Mouse (Mus musculus) spleen, adult 2 months (tissue): Measurements from ENCODE around the gene Aen. TPM values are rescaled to one million over a fixed set of nuclear protein-coding genes. Genes with fewer than 3 reads are reported as not detected.

Source experiments
- DNase-seq, 2 experiments: peaks; one replicate each; pipeline versions ENCODE4 v3.0.0 to v3.0.0-alpha.2; 2012 to 2021; ENCODE audit warnings: low spot score in 2 of 2, low read depth in 1 of 2
- H3K27ac ChIP-seq: fragments of 200-500 bp; 2 replicates; pipeline ENCODE4 v1.5.1; 2012; ENCODE audit warnings: low read length, inconsistent platforms; ENCODE audit not compliant: insufficient read depth
- H3K27me3 ChIP-seq: fragments of 200-500 bp; 2 replicates; pipeline ENCODE4 v1.6.1; 2012; ENCODE audit warnings: mild to moderate bottlenecking, moderate library complexity, low read length, inconsistent platforms; ENCODE audit not compliant: control insufficient read depth, insufficient read depth
- H3K36me3 ChIP-seq: fragments of 200-500 bp; 2 replicates; pipeline ENCODE4 v1.6.1; 2012; ENCODE audit warnings: mild to moderate bottlenecking, low read length, inconsistent platforms; ENCODE audit not compliant: control insufficient read depth, insufficient read depth
- H3K4me1 ChIP-seq: fragments of 200-500 bp; 2 replicates; pipeline ENCODE4 v1.6.1; 2011; ENCODE audit warnings: inconsistent platforms; ENCODE audit not compliant: control insufficient read depth, insufficient read depth, insufficient read length
- H3K4me3 ChIP-seq: fragments of 200-500 bp; 2 replicates; pipeline ENCODE4 v1.5.1; 2011; ENCODE audit warnings: mild to moderate bottlenecking, inconsistent platforms; ENCODE audit not compliant: insufficient read depth, insufficient read length; ENCODE audit errors: extremely low read depth
- CTCF ChIP-seq: fragments of 200-500 bp; IDR thresholded peaks from 2 replicates; pipeline ENCODE4 v1.5.1; 2011; ENCODE audit warnings: mild to moderate bottlenecking, inconsistent platforms; ENCODE audit not compliant: insufficient read depth, insufficient read length, insufficient replicate concordance; ENCODE audit errors: extremely low read depth
- POLR2A ChIP-seq: fragments of 200-500 bp; IDR thresholded peaks from 2 replicates; pipeline ENCODE4 v1.6.1; 2011; ENCODE audit warnings: low read depth, low read length, inconsistent platforms
- WGBS: fragments of 180-500 bp; shearing (Covaris S2); methylation state at CpG from one replicate; pipeline ENCODE4 v1.1.7; 2018; 5-methylcytosine and 5-hydroxymethylcytosine counted together
- polyA plus RNA-seq: library from polyadenylated mRNA; depleted of rRNA; stranded (reverse); fragments of >200 nt; gene quantifications from 2 replicates; pipeline ENCODE4 v1.2.3, GENCODE M21; 2012

The Aen gene
- polyA plus RNA-seq, 1 experiment = 14.6 TPM

DNA sequence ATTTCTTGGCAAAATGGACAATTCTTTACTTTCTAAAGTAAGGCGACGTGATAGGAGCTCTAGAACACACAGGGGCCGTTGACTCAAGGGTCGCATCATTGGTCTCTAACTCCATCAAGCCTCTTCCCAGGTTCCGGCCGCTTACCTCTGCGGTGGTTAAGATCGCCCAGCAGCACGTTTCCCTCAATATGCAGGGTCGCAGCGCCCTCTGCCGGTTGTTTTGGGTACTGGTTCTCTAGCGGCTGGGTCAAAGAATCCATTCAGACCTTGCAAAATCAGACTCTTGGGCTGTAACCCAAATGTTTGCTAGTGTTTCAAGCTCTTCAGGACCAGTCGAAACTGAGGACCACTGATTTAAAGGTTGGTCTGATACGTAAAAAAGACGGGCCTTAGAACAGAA, 5.0 kb upstream of the Aen start:
- DNase-seq = peak; percentile 45 to 77
- no peaks in the 10 kb centered on the region for H3K36me3 ChIP-seq
- no peak overlapping the region for H3K27ac ChIP-seq
- WGBS = 4% methylated on average over 16 of the region's 16 CpGs
- peaks cover under 1% of the 10 kb centered on the region; the same call in 1 of the 2 replicates for H3K27me3 ChIP-seq
- no peak overlapping the region for H3K4me3 ChIP-seq
- no peaks in the 10 kb centered on the region for H3K4me1 ChIP-seq
- no peak for TF ChIP-seq POLR2A
- peak; percentile 95 for TF ChIP-seq CTCF

- peaks cover 5% of the 10 kb centered on the region; the same call in 1 of the 2 replicates for H3K4me1 ChIP-seq
Measured at GRCm38 (mm10) chr7:78893917-78894316, 1.7 kb upstream of the Aen start.

DNA sequence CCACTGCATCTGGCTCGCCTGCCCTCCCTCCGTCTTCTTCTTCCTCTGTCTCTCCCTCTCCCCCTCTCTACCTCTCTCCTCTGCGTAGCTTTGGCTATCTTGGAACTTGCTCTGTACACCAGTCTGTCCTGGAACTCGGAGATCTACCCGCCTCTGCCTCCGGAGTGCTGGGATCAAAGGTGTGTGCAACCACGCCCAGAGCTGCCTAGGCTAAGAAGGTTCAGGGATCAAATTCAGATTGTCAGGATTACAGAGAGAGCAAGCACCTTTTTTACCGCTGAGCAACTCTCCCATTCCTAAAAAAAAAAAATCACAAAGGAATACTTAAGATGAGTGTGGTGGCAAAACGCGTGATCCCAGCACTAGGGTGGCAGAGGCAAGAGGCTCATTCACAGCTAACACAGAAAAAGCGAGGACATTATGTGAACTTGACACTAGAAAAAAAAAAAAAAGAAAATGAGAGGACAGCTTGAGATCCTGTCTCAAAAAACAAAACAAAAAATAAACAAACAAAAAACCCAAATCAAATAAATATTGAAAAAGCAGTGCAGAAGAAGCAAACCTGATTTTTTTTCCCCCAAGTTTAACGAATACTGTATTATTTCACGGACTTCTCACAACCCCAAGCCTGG, 517 bp upstream of the Aen start:
- peak overlapping the region; percentile 57 for H3K4me3 ChIP-seq
- H3K36me3 ChIP-seq = no peaks in the 10 kb centered on the region
- no peak overlapping the region for H3K27ac ChIP-seq
- H3K27me3 ChIP-seq = no peaks in the 10 kb centered on the region
- DNase-seq = no peak
- no peak for TF ChIP-seq POLR2A
- TF ChIP-seq CTCF = no peak
- 51% methylated on average over 13 of the region's 13 CpGs for WGBS
- H3K4me1 ChIP-seq = peaks cover 5% of the 10 kb centered on the region; the same call in 1 of the 2 replicates

More at GRCm38 (mm10) chr7:78893917-78894316, 1.7 kb upstream of the Aen start:
- TF ChIP-seq CTCF (no peak), POLR2A (no peak)
- 86% methylated on average over 10 of the region's 10 CpGs for WGBS
- H3K27ac ChIP-seq = no peak overlapping the region
- no peak overlapping the region for H3K4me3 ChIP-seq
- H3K27me3 ChIP-seq = no peaks in the 10 kb centered on the region
- H3K36me3 ChIP-seq = no peaks in the 10 kb centered on the region
- DNase-seq = no peak

DNA sequence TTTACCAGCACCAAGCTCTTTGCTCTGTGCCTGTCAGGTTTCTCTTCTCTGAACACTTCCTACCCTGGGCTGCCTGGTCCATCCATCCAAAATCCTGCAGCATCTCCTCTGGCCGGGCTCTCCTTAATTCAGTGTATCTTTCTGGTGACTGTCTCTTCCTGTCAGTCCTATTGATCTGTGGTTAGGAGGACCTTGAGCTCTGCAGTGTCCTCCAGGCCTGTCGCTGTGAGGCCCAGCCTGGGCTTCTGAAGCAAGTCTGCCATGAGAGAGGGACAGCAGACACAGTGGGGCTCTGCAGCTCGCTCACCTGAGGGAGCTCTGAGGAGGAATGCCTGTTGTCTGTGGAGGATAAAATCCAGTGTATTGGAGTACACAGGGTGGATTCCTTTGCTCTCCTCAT, 1.9 kb downstream of the Aen start:
- H3K36me3 ChIP-seq = peaks cover 6% of the 10 kb centered on the region
- TF ChIP-seq CTCF (no peak), POLR2A (no peak)
- H3K27me3 ChIP-seq = no peaks in the 10 kb centered on the region
- no peak for DNase-seq
- H3K4me3 ChIP-seq = no peak overlapping the region
- peaks cover 5% of the 10 kb centered on the region; the same call in 1 of the 2 replicates for H3K4me1 ChIP-seq
- WGBS = 91% methylated on average over 3 of the region's 3 CpGs
- no peak overlapping the region for H3K27ac ChIP-seq

DNA sequence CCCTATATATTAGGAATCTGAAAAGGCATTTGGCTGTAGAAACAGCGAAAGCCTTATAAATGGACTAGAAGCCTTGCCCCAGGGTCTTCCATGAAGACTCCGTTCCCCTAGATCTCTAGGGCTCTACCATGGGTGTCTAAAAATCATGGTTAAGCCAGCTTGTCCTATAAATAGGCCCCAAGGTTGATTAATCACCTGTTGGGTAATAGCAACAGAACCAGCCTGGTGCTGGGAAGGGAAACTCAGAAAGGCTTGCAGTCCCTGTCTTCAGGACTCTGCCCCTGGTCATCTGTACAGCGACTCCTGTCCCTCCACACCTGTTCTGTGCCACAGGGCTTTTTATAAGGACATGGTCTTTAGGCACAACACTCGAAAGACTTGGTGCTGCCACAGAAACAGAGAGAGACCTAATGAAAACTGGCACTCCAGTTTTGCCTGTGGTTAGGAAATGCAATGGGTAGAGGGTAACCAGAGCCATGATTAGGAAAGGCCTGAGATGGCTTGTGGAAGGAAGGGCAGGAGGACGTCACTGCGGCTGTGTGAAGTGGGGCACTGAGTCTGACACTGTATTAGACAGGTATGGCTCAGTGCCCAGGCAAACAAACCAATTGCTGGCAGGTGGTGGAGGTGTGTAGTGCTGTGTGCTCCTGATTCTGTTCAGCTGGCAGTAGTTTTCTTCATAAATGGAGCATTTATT, 7.7 kb downstream of the Aen start:
- no peak overlapping the region for H3K27ac ChIP-seq
- H3K4me3 ChIP-seq = no peak overlapping the region
- DNase-seq = no peak

DNA sequence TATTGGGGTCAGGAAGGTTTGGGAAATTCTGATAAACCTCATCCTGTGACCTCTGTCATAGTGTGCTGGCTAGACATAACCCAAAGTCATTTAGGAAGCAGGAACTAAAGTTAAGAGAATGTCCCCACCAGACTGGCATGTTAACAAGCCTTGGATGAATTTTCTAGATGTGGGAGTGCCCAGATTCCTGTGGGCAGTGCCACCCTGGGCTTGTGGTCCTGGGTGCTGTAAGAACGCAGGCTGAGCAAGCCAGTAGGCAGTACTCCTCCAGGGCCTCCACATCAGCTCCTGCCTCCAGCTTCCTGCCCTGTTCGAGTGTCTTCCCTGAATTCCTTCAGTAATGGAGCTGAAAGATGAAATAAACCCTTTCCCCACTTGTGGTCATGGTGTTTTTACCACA, 8.5 kb downstream of the Aen start:
- H3K4me3 ChIP-seq = no peak overlapping the region
- H3K4me1 ChIP-seq = 0 out of 2 replicates have a peak, but pooled peaks cover 2% of the 10 kb centered on the region
- no peak for DNase-seq
- 78% methylated on average over 2 of the region's 2 CpGs for WGBS
- no peak for TF ChIP-seq POLR2A
- no peak for TF ChIP-seq CTCF
- no peak overlapping the region for H3K27ac ChIP-seq
- no peaks in the 10 kb centered on the region for H3K27me3 ChIP-seq
- peaks cover 25% of the 10 kb centered on the region for H3K36me3 ChIP-seq

More for the DNA sequence above, 7.7 kb downstream of the Aen start:
- Histone ChIP-seq H3K27me3 (no peaks in the 10 kb centered on the region), H3K4me1 (0 out of 2 replicates have a peak, but pooled peaks cover 2% of the 10 kb centered on the region), H3K36me3 (peaks cover 25% of the 10 kb centered on the region)
- WGBS = 93% methylated on average over 6 of the region's 6 CpGs
- TF ChIP-seq POLR2A = no peak
- TF ChIP-seq CTCF = no peak

- 84% methylated on average over 6 of the region's 6 CpGs for WGBS
- peaks cover 11% of the 10 kb centered on the region for H3K36me3 ChIP-seq
- DNase-seq = no peak
- no peaks in the 10 kb centered on the region for H3K27me3 ChIP-seq
- no peak overlapping the region for H3K27ac ChIP-seq
- H3K4me1 ChIP-seq = peaks cover 17% of the 10 kb centered on the region
- H3K4me3 ChIP-seq = no peak overlapping the region
- TF ChIP-seq CTCF = no peak
Measured at GRCm38 (mm10) chr7:78909026-78909425, 13.4 kb downstream of the Aen start.
